Mouse (Mus musculus) E14TG2a.4 (cell line): Measurements from ENCODE around the gene 2810006K23Rik.
"Not testable (repeated sequence)": the region's sequence is repeated elsewhere in the genome, so short reads cannot be mapped to it uniquely, and the experiment has no call there.

Source experiments
- H3K27me3 ChIP-seq: 2 replicates; pipeline ENCODE4 v1.6.1; 2014; ENCODE audit warnings: low read length, control low read depth; ENCODE audit not compliant: insufficient read depth
- H3K36me3 ChIP-seq: 2 replicates; pipeline ENCODE4 v1.6.1; 2014; ENCODE audit warnings: low read length, control low read depth; ENCODE audit not compliant: insufficient read depth
- H3K4me1 ChIP-seq: replicated peaks from 2 replicates; pipeline ENCODE4 v1.6.1; 2014; ENCODE audit warnings: low read depth, low read length, control low read depth
- H3K4me3 ChIP-seq: replicated peaks from 2 replicates; pipeline ENCODE4 v1.5.1; 2014; ENCODE audit warnings: mild to moderate bottlenecking, low read length
- H3K9me3 ChIP-seq: 2 replicates; pipeline ENCODE4 v1.6.1; 2014; ENCODE audit warnings: low read length, control low read depth
- CTCF ChIP-seq: conservative IDR thresholded peaks from 2 replicates; pipeline ENCODE4 v1.5.1; 2014; ENCODE audit warnings: low read length
- NANOG ChIP-seq: IDR thresholded peaks from 2 replicates; pipeline ENCODE4 v1.6.1; 2014; ENCODE audit warnings: borderline replicate concordance, low read length, mixed read lengths
- POU5F1 ChIP-seq: IDR thresholded peaks from 2 replicates; pipeline ENCODE4 v1.6.1; 2014; ENCODE audit warnings: low read length, borderline replicate concordance

2810006K23Rik gene

DNA sequence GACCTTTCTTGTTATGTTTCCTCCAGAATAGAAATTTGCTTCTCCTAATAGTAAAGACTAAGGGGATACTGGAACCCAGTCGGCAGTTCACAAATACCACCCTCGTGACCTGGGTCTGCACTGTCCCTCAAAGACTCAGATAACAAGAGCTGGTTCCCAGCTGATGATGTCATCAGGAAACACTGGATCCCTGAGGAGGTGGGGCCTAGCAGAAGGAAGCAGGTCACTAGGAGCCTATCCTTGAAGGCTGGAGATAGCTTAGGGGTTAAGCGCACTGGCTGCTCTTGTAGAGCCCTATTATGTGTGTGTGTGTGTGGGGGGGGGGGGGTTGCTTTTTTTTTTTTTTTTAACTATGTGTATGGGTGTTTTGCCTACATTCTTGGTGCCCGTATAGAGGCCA is 27.8 kb upstream of the 2810006K23Rik start:
- H3K27me3 ChIP-seq = no peaks in the 10 kb centered on the region
- no peaks in the 10 kb centered on the region for H3K9me3 ChIP-seq
- H3K36me3 ChIP-seq = peaks cover 53% of the 10 kb centered on the region
- no peak overlapping the region for H3K4me3 ChIP-seq
- no peak for TF ChIP-seq POU5F1
- no peak for TF ChIP-seq CTCF
- TF ChIP-seq NANOG = no peak
- no peaks in the 10 kb centered on the region for H3K4me1 ChIP-seq

GRCm38 (mm10) chr5:124302853-124303252 is 25.0 kb upstream of the 2810006K23Rik start:
- H3K4me1 ChIP-seq, H3K27me3 ChIP-seq, H3K9me3 ChIP-seq, H3K4me3 ChIP-seq: not testable (repeated sequence)
- peaks cover 59% of the 10 kb centered on the region for H3K36me3 ChIP-seq

DNA sequence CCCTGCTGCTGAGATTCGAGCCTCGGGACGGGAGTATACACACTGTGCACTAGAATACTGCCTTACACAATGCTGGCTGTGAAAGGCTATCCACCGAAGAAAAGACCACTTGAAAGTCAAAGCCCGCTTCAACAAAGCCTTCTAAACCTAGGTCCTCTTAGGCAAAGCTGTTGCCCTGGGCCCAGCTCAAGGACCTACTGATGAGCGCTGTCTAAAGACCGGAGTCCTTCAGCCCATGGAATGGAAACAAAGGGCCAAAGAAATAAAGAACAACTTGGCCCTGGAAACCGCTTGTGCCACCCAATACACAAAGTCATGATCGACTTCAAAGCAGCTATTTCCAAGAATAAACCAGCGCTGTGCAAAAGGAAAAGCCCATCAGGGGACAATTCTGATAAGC is 18.7 kb upstream of the 2810006K23Rik start:
- no peak for TF ChIP-seq POU5F1
- no peak for TF ChIP-seq CTCF
- no peak for TF ChIP-seq NANOG
- H3K36me3 ChIP-seq = peaks cover 60% of the 10 kb centered on the region
- H3K4me1 ChIP-seq = peaks cover 22% of the 10 kb centered on the region
- H3K9me3 ChIP-seq = no peaks in the 10 kb centered on the region
- no peaks in the 10 kb centered on the region for H3K27me3 ChIP-seq
- H3K4me3 ChIP-seq = no peak overlapping the region

- TF ChIP-seq POU5F1 (no peak), CTCF (no peak), NANOG (no peak)
- H3K27me3 ChIP-seq = no peaks in the 10 kb centered on the region
- peaks cover 22% of the 10 kb centered on the region for H3K4me1 ChIP-seq
- H3K4me3 ChIP-seq = no peak overlapping the region
- peaks cover 68% of the 10 kb centered on the region for H3K36me3 ChIP-seq
- H3K9me3 ChIP-seq = no peaks in the 10 kb centered on the region
Measured at GRCm38 (mm10) chr5:124310091-124310490, 17.8 kb upstream of the 2810006K23Rik start.

GRCm38 (mm10) chr5:124315498-124315897 is 12.4 kb upstream of the 2810006K23Rik start:
- peaks cover 10% of the 10 kb centered on the region for H3K4me1 ChIP-seq
- no peak overlapping the region for H3K4me3 ChIP-seq
- no peaks in the 10 kb centered on the region for H3K27me3 ChIP-seq
- TF ChIP-seq NANOG = no peak
- no peak for TF ChIP-seq CTCF
- H3K36me3 ChIP-seq = peaks cover 91% of the 10 kb centered on the region
- H3K9me3 ChIP-seq = peaks cover 42% of the 10 kb centered on the region

DNA sequence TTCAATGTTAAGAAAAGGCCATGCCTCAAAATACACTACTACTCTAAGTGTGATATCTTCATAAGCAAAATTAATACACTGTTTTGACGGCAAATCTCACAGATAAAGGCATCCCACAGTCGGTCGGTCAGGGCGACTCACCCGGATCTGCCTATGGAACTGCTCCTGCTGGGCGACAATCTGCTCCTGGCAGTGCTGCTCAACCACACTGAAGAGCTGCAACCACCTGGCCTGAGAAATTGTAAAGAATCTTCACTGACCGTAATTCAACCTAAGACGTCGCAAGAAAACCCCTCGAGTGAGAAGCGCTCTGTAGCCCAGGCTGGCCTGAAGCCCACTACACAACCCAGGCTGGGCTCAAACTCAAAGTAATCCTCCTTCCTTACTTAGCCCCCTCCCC is 11.9 kb upstream of the 2810006K23Rik start:
- peaks cover 42% of the 10 kb centered on the region for H3K9me3 ChIP-seq
- no peaks in the 10 kb centered on the region for H3K27me3 ChIP-seq
- H3K4me1 ChIP-seq = peaks cover 6% of the 10 kb centered on the region
- no peak overlapping the region for H3K4me3 ChIP-seq
- TF ChIP-seq NANOG (no peak), POU5F1 (no peak), CTCF (no peak)
- H3K36me3 ChIP-seq = peaks cover 92% of the 10 kb centered on the region

- peaks cover 42% of the 10 kb centered on the region for H3K9me3 ChIP-seq
- no peak overlapping the region for H3K4me3 ChIP-seq
- H3K4me1 ChIP-seq = no peaks in the 10 kb centered on the region
- H3K36me3 ChIP-seq = peaks cover 94% of the 10 kb centered on the region
- no peaks in the 10 kb centered on the region for H3K27me3 ChIP-seq
- TF ChIP-seq CTCF (no peak), POU5F1 (no peak), NANOG (no peak)
Measured at GRCm38 (mm10) chr5:124317648-124318047, 10.2 kb upstream of the 2810006K23Rik start.

GRCm38 (mm10) chr5:124326829-124327228 is 1.1 kb upstream of the 2810006K23Rik start:
- peak overlapping the region; percentile 94 for H3K4me3 ChIP-seq
- H3K36me3 ChIP-seq = peaks cover 34% of the 10 kb centered on the region
- no peaks in the 10 kb centered on the region for H3K9me3 ChIP-seq
- TF ChIP-seq NANOG = no peak
- TF ChIP-seq CTCF = no peak
- no peak for TF ChIP-seq POU5F1
- H3K27me3 ChIP-seq = no peaks in the 10 kb centered on the region
- peaks cover 28% of the 10 kb centered on the region for H3K4me1 ChIP-seq

DNA sequence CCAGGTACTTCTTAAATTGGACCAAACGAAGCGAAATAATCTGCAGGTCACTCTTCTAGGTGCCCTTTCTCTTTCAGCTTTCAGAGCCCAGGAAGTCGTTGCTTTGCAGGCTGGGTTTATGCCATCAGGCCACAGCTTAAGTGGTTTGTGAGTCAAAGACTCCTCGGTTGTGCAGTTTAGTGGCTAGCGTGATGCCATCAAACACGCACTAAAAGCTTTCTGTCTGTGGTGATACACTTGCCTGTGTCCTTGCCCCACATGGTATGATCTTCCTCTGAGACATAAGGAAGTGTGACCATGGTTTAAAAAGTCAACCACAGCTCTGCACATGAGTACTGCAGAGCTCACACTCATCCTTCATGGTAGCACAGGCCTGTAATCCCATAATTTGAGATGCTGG is 2.2 kb downstream of the 2810006K23Rik start:
- Histone ChIP-seq H3K4me1 (peaks cover 44% of the 10 kb centered on the region), H3K4me3 (no peak overlapping the region), H3K27me3 (no peaks in the 10 kb centered on the region), H3K9me3 (no peaks in the 10 kb centered on the region), H3K36me3 (peaks cover 32% of the 10 kb centered on the region)
- TF ChIP-seq NANOG = no peak
- no peak for TF ChIP-seq CTCF
- TF ChIP-seq POU5F1 = no peak

DNA sequence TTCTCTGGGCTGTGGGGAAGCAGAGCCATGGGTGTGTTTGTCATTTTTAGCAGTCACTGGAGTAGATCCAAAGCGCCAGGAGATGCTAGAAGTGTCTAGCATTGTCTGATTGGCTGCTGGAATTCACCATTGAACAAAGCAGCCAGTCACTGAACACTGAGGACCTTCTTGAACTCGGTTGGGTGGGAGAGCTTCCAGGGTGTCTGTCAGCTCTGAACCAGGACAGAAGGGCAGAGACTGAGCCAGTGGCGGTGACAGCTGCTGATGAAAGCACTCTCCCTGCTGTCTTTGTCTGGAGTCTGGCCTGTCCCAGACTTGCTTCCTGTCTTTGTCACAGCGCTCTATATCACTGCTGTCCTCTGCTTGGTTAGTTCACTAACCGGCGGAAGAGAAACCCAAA is 6.5 kb downstream of the 2810006K23Rik start:
- H3K4me3 ChIP-seq = no peak overlapping the region
- H3K4me1 ChIP-seq = peaks cover 45% of the 10 kb centered on the region
- H3K9me3 ChIP-seq = no peaks in the 10 kb centered on the region
- H3K36me3 ChIP-seq = peaks cover 54% of the 10 kb centered on the region
- no peak for TF ChIP-seq NANOG
- no peak for TF ChIP-seq POU5F1
- no peak for TF ChIP-seq CTCF
- no peaks in the 10 kb centered on the region for H3K27me3 ChIP-seq
